ENCODE assay signal across 8 mouse cellular contexts in genomic region chr6:53760651-53761058, GRCm38 (mm10). TPM values are rescaled to one million over a fixed set of nuclear protein-coding genes. Genes with fewer than 3 reads are reported as not detected.
DNase-seq lines count a peak whose midpoint lies in the region; ATAC-seq lines count a peak whose summit lies in the region.

No protein-coding gene starts in this region.

- WGBS in embryonic facial prominence, embryonic 14.5 days: 11% methylated on average over 6 of the region's 6 CpGs
- 6% methylated on average over 6 of the region's 6 CpGs for WGBS in hindbrain, embryonic 15.5 days

- 0 out of 2 replicates have a peak overlapping the region, but pooled peaks have one; percentile 21 for H3K9ac ChIP-seq in embryonic facial prominence, embryonic 14.5 days (ENCODE audit: low read depth, low read length)
- no peak overlapping the region for H3K9ac ChIP-seq in hindbrain, embryonic 15.5 days

- H3K4me2 ChIP-seq in embryonic facial prominence, embryonic 14.5 days (ENCODE audit: low read depth, low read length): no peak overlapping the region
- H3K4me2 ChIP-seq in hindbrain, embryonic 15.5 days: no peak overlapping the region

- peak overlapping the region; percentile 49 for H3K27ac ChIP-seq in embryonic facial prominence, embryonic 14.5 days (replicated peaks; ENCODE audit: low read depth, low read length)
- peak overlapping the region; percentile 8; the same call in 1 of the 2 replicates for H3K27ac ChIP-seq in hindbrain, embryonic 15.5 days (replicated peaks)

- H3K9me3 ChIP-seq in embryonic facial prominence, embryonic 14.5 days (ENCODE audit: control insufficient read depth, low read length): peaks cover 6% of the 10 kb centered on the region; the same call in 1 of the 2 replicates
- H3K9me3 ChIP-seq in hindbrain, embryonic 15.5 days: no peaks in the 10 kb centered on the region

- no peak overlapping the region for H3K4me3 ChIP-seq in embryonic facial prominence, embryonic 14.5 days (ENCODE audit: low read depth, low read length)
- no peak overlapping the region for H3K4me3 ChIP-seq in hindbrain, embryonic 15.5 days

- DNase-seq in right cerebral cortex, postnatal 4 days: peak; percentile 19
- DNase-seq in right cerebral cortex, postnatal 14 days: no peak
- DNase-seq in embryonic facial prominence, embryonic 14.5 days (ENCODE audit: low spot score): peak; percentile 86
- peak; percentile 15 to 32 for DNase-seq in lung, postnatal 4 days
- peak; percentile 74 for DNase-seq in testis, postnatal 14 days (ENCODE audit: low spot score)
- DNase-seq in spleen, postnatal 10 days (ENCODE audit: low spot score in 2 of 2): no peak
- DNase-seq in spleen, postnatal 14 days (ENCODE audit: low spot score in 2 of 2): no peak

- ATAC-seq in embryonic facial prominence, embryonic 14.5 days (ENCODE audit: low read depth): peak; percentile 57; the same call in 1 of the 2 replicates
- ATAC-seq in hindbrain, embryonic 15.5 days (ENCODE audit: low FRiP score, low read depth): peak; percentile 51; the same call in 1 of the 2 replicates

- H3K27me3 ChIP-seq in embryonic facial prominence, embryonic 14.5 days (replicated peaks; ENCODE audit: control insufficient read depth, insufficient read depth, low read length): no peaks in the 10 kb centered on the region
- H3K27me3 ChIP-seq in hindbrain, embryonic 15.5 days: no peaks in the 10 kb centered on the region

- H3K36me3 ChIP-seq in embryonic facial prominence, embryonic 14.5 days (ENCODE audit: control insufficient read depth, insufficient read depth, low read length): no peaks in the 10 kb centered on the region
- no peaks in the 10 kb centered on the region for H3K36me3 ChIP-seq in hindbrain, embryonic 15.5 days

- H3K4me1 ChIP-seq in embryonic facial prominence, embryonic 14.5 days (ENCODE audit: control insufficient read depth, insufficient read depth, low read length): peaks cover 18% of the 10 kb centered on the region
- H3K4me1 ChIP-seq in hindbrain, embryonic 15.5 days (replicated peaks): peaks cover 9% of the 10 kb centered on the region

RNA-seq across cellular contexts. Expression of gene Tril, which starts 60.0 kb away (rescaled TPM):
- polyA plus RNA-seq in embryonic facial prominence, embryonic 14.5 days (2014; fragmentation: Nextera tagmentation; extraction: Ambion mirVana): 27.0 and 35.9 TPM in 2 replicates
- polyA plus RNA-seq in hindbrain, embryonic 15.5 days (2015; fragmentation: Nextera tagmentation; extraction: Ambion mirVana): 17.8 and 18.8 TPM in 2 replicates

Comparison
In these comparisons a context has a peak if more than half of its experiments do, and no peak if none do; other contexts are left out.
1. DNase-seq: peak in right cerebral cortex, postnatal 4 days (single experiment), embryonic facial prominence, embryonic 14.5 days (single experiment), lung, postnatal 4 days (2 of 2) and testis, postnatal 14 days (single experiment); none in right cerebral cortex, postnatal 14 days (single experiment), spleen, postnatal 10 days (0 of 2) and spleen, postnatal 14 days (0 of 2).